Mouse (Mus musculus) heart, embryonic 11.5 days (tissue): ENCODE results near the gene Col4a6. TPM values are rescaled to one million over a fixed set of nuclear protein-coding genes. Genes with fewer than 3 reads are reported as not detected.

Experiments
- ATAC-seq: fragments of 200-750 bp; cut with Nextera tagmentation; replicated peaks from 2 replicates; pipeline ENCODE4 v1.8.0; 2017; ENCODE audit warnings: moderate library complexity; ENCODE audit not compliant: insufficient number of reproducible peaks, low FRiP score, low TSS enrichment
- H3K27ac ChIP-seq: fragments of 300-500 bp; sonication (generic); 2 replicates; pipeline ENCODE4 v1.5.1; 2014; ENCODE audit warnings: mild to moderate bottlenecking, low read depth, low read length
- H3K27me3 ChIP-seq: fragments of 300-500 bp; sonication (generic); 2 replicates; pipeline ENCODE4 v1.6.1; 2014; ENCODE audit warnings: mild to moderate bottlenecking, low read length, mixed read lengths; ENCODE audit not compliant: control insufficient read depth, insufficient read depth
- H3K36me3 ChIP-seq: fragments of 300-500 bp; sonication (generic); 2 replicates; pipeline ENCODE4 v1.6.1; 2014; ENCODE audit warnings: mild to moderate bottlenecking, low read length, moderate library complexity, mixed read lengths; ENCODE audit not compliant: control insufficient read depth, insufficient read depth
- H3K4me1 ChIP-seq: fragments of 300-500 bp; sonication (generic); 2 replicates; pipeline ENCODE4 v1.6.1; 2014; ENCODE audit warnings: low read length; ENCODE audit not compliant: control insufficient read depth, insufficient read depth
- H3K4me2 ChIP-seq: fragments of 300-500 bp; sonication (generic); 2 replicates; pipeline ENCODE4 v1.6.1; 2014; ENCODE audit warnings: mild to moderate bottlenecking, moderate library complexity
- H3K4me3 ChIP-seq: fragments of 300-500 bp; sonication (generic); 2 replicates; pipeline ENCODE4 v1.5.1; 2014; ENCODE audit warnings: low read depth, low read length
- H3K9ac ChIP-seq: fragments of 300-500 bp; sonication (generic); 2 replicates; pipeline ENCODE4 v1.6.1; 2014; ENCODE audit warnings: mild to moderate bottlenecking, low read depth, low read length, moderate library complexity
- H3K9me3 ChIP-seq: fragments of 300-500 bp; sonication (generic); replicated peaks from 2 replicates; pipeline ENCODE4 v1.6.1; 2016; ENCODE audit warnings: low read length; ENCODE audit not compliant: control insufficient read depth
- WGBS: fragments of 180-500 bp; shearing (Covaris S2); extraction: QIAGEN DNeasy Blood & Tissue Kit; methylation state at CpG from one replicate; pipeline ENCODE4 v1.1.7; 2014; ENCODE audit not compliant: insufficient replicate concordance; 5-methylcytosine and 5-hydroxymethylcytosine counted together
- polyA plus RNA-seq: library from polyadenylated mRNA; unstranded; fragments of >200 nt; fragmentation: Nextera tagmentation; extraction: Ambion mirVana; gene quantifications from 2 replicates; pipeline ENCODE4 v1.2.1, GENCODE M21; 2014

Gene Col4a6
- 5.6 and 7.5 TPM in 2 replicates for polyA plus RNA-seq

GRCm38 (mm10) chrX:141473470-141474302 lies at the start of gene Col4a6:
Gene Col4a6, minus strand, starts transcription at chrX:141474076.
- H3K9me3 ChIP-seq: no peaks in the 10 kb centered on the region
- ATAC-seq: no peak
- peak within 1 kb of the TSS; percentile 66 for H3K9ac ChIP-seq
- H3K4me3 ChIP-seq: peak within 1 kb of the TSS; percentile 56
- no peaks in the 10 kb centered on the region for H3K4me1 ChIP-seq
- no peaks in the 10 kb centered on the region for H3K36me3 ChIP-seq
- whole genome bisulfite sequencing: 19% methylated on average over 16 of the region's 16 CpGs
- H3K27ac ChIP-seq: 0 out of 2 replicates have a peak within 1 kb of the TSS, but pooled peaks have one; percentile 22
- H3K4me2 ChIP-seq: peak within 1 kb of the TSS; percentile 61
- H3K27me3 ChIP-seq: no peaks in the 10 kb centered on the region; the same call in 1 of the 2 replicates

- Histone ChIP-seq H3K4me2 (no peak overlapping the region), H3K27me3 (no peaks in the 10 kb centered on the region), H3K9ac (no peak overlapping the region), H3K27ac (no peak overlapping the region), H3K4me3 (no peak overlapping the region), H3K4me1 (no peaks in the 10 kb centered on the region), H3K36me3 (no peaks in the 10 kb centered on the region), H3K9me3 (no peaks in the 10 kb centered on the region)
- no peak for ATAC-seq
- 86% methylated on average over 1 of the region's 1 CpGs for whole genome bisulfite sequencing
Observed at GRCm38 (mm10) chrX:141503125-141503524, 29.2 kb upstream of the Col4a6 start.

GRCm38 (mm10) chrX:141494545-141494944 lies 20.7 kb upstream of the Col4a6 start:
- no peak overlapping the region for H3K4me3 ChIP-seq
- H3K27me3 ChIP-seq: no peaks in the 10 kb centered on the region
- WGBS: 67% methylated on average over 4 of the region's 4 CpGs
- H3K36me3 ChIP-seq: no peaks in the 10 kb centered on the region
- H3K27ac ChIP-seq: no peak overlapping the region
- H3K9ac ChIP-seq: no peak overlapping the region
- H3K4me2 ChIP-seq: no peak overlapping the region
- no peak for ATAC-seq
- H3K9me3 ChIP-seq: no peaks in the 10 kb centered on the region
- no peaks in the 10 kb centered on the region for H3K4me1 ChIP-seq

GRCm38 (mm10) chrX:141475566-141476327 lies 1.9 kb upstream of the Col4a6 start:
- H3K9ac ChIP-seq: peak overlapping the region; percentile 71
- WGBS: 10% methylated on average over 14 of the region's 14 CpGs
- peak; percentile 63; the same call in 1 of the 2 replicates for ATAC-seq
- H3K36me3 ChIP-seq: no peaks in the 10 kb centered on the region
- H3K4me3 ChIP-seq: peak overlapping the region; percentile 56
- H3K9me3 ChIP-seq: no peaks in the 10 kb centered on the region
- H3K4me1 ChIP-seq: no peaks in the 10 kb centered on the region
- H3K27ac ChIP-seq: peak overlapping the region; percentile 74
- H3K27me3 ChIP-seq: no peaks in the 10 kb centered on the region; the same call in 1 of the 2 replicates
- H3K4me2 ChIP-seq: peak overlapping the region; percentile 59

- Histone ChIP-seq H3K27ac (peak within 1 kb of the TSS; percentile 74), H3K4me1 (no peaks in the 10 kb centered on the region), H3K27me3 (no peaks in the 10 kb centered on the region; the same call in 1 of the 2 replicates), H3K4me2 (peak within 1 kb of the TSS; percentile 59), H3K9me3 (no peaks in the 10 kb centered on the region), H3K36me3 (no peaks in the 10 kb centered on the region), H3K9ac (peak within 1 kb of the TSS; percentile 71), H3K4me3 (peak within 1 kb of the TSS; percentile 56)
- 0 out of 2 replicates have a peak, but pooled peaks have one; percentile 42 for ATAC-seq
- WGBS: 18% methylated on average over 13 of the region's 13 CpGs
Observed at GRCm38 (mm10) chrX:141475110-141475509, 1.2 kb upstream of the Col4a6 start, which contains the start of gene Col4a5. Gene Col4a5, plus strand, starts transcription at chrX:141475385.

GRCm38 (mm10) chrX:141447936-141448335 lies 25.9 kb downstream of the Col4a6 start:
- Histone ChIP-seq H3K4me3 (no peak overlapping the region), H3K4me1 (no peaks in the 10 kb centered on the region), H3K36me3 (no peaks in the 10 kb centered on the region), H3K9ac (no peak overlapping the region), H3K4me2 (no peak overlapping the region), H3K27ac (no peak overlapping the region), H3K9me3 (no peaks in the 10 kb centered on the region), H3K27me3 (no peaks in the 10 kb centered on the region)
- 88% methylated on average over 1 of the region's 1 CpGs for WGBS
- no peak for ATAC-seq

GRCm38 (mm10) chrX:141439423-141439822 lies 34.5 kb downstream of the Col4a6 start:
- H3K4me2 ChIP-seq: no peak overlapping the region
- H3K27me3 ChIP-seq: no peaks in the 10 kb centered on the region
- H3K4me3 ChIP-seq: no peak overlapping the region
- H3K36me3 ChIP-seq: no peaks in the 10 kb centered on the region
- no peaks in the 10 kb centered on the region for H3K9me3 ChIP-seq
- no peak for ATAC-seq
- no peaks in the 10 kb centered on the region for H3K4me1 ChIP-seq
- WGBS: 32% methylated on average over 2 of the region's 2 CpGs
- H3K27ac ChIP-seq: no peak overlapping the region
- no peak overlapping the region for H3K9ac ChIP-seq

- no peak for ATAC-seq
- Histone ChIP-seq H3K27ac (no peak overlapping the region), H3K36me3 (no peaks in the 10 kb centered on the region), H3K4me2 (peak overlapping the region; percentile 8; the same call in 1 of the 2 replicates), H3K9me3 (no peaks in the 10 kb centered on the region), H3K27me3 (no peaks in the 10 kb centered on the region), H3K4me3 (no peak overlapping the region), H3K9ac (no peak overlapping the region), H3K4me1 (no peaks in the 10 kb centered on the region)
- 77% methylated on average over 6 of the region's 6 CpGs for WGBS
Observed at GRCm38 (mm10) chrX:141436780-141437179, 37.1 kb downstream of the Col4a6 start.
